Mouse (Mus musculus) thymus, adult 2 months (tissue): ENCODE data around the gene Ankmy1. TPM values are rescaled to one million over a fixed set of nuclear protein-coding genes. Genes with fewer than 3 reads are reported as not detected.

ENCODE experiments used
- DNase-seq: peaks from one replicate; pipeline ENCODE4 v3.0.0; 2021
- H3K27ac ChIP-seq: fragments of 200-500 bp; 2 replicates; pipeline ENCODE4 v1.5.1; 2012; ENCODE audit warnings: low read length, control low read depth; ENCODE audit not compliant: control insufficient read depth, insufficient read depth
- H3K27me3 ChIP-seq: fragments of 200-500 bp; 2 replicates; pipeline ENCODE4 v1.6.1; 2012; ENCODE audit warnings: mild to moderate bottlenecking, low read length, moderate library complexity, mixed read lengths; ENCODE audit not compliant: control insufficient read depth, insufficient read depth
- H3K36me3 ChIP-seq: fragments of 200-500 bp; 2 replicates; pipeline ENCODE4 v1.6.1; 2012; ENCODE audit warnings: mild to moderate bottlenecking, low read length, moderate library complexity; ENCODE audit not compliant: control insufficient read depth, insufficient read depth
- H3K4me1 ChIP-seq: fragments of 200-500 bp; replicated peaks from 2 replicates; pipeline ENCODE4 v1.6.1; 2012; ENCODE audit warnings: low read length; ENCODE audit not compliant: control insufficient read depth, insufficient read depth
- H3K4me3 ChIP-seq: fragments of 200-500 bp; 2 replicates; pipeline ENCODE4 v1.5.1; 2012; ENCODE audit warnings: mild to moderate bottlenecking, low read length, control low read depth, moderate library complexity; ENCODE audit not compliant: control insufficient read depth, insufficient read depth
- CTCF ChIP-seq: fragments of 200-500 bp; IDR thresholded peaks from 2 replicates; pipeline ENCODE4 v1.5.1; 2012; ENCODE audit warnings: mild to moderate bottlenecking, control low read depth, low read length, moderate library complexity, borderline replicate concordance; ENCODE audit not compliant: control insufficient read depth, poor library complexity, insufficient read depth; ENCODE audit errors: extremely low read depth
- POLR2A ChIP-seq: fragments of 200-500 bp; IDR thresholded peaks from 2 replicates; pipeline ENCODE4 v1.6.1; 2012; ENCODE audit warnings: mild to moderate bottlenecking, low read length, control low read depth, moderate library complexity; ENCODE audit not compliant: control insufficient read depth, poor library complexity, insufficient read depth; ENCODE audit errors: extremely low read depth
- WGBS: fragments of 180-500 bp; shearing (Covaris S2); methylation state at CpG from one replicate; pipeline ENCODE4 v1.1.7; 2018; 5-methylcytosine and 5-hydroxymethylcytosine counted together
- polyA plus RNA-seq: library from polyadenylated mRNA; depleted of rRNA; stranded (reverse); fragments of >200 nt; gene quantifications from 2 replicates; pipeline ENCODE4 v1.2.3, GENCODE M21; 2012

The Ankmy1 gene
- polyA plus RNA-seq, 1 experiment: 5.5 TPM

GRCm38 (mm10) chr1:92832011-92833010, 70.4 kb downstream of the Ankmy1 start:
- no peaks in the 10 kb centered on the region for H3K36me3 ChIP-seq
- TF ChIP-seq CTCF (no peak), POLR2A (no peak)
- peaks cover 20% of the 10 kb centered on the region for H3K4me1 ChIP-seq
- peak; percentile 42 for DNase-seq
- no peak overlapping the region; the same call in 1 of the 2 replicates for H3K27ac ChIP-seq
- H3K27me3 ChIP-seq: peaks cover 8% of the 10 kb centered on the region; the same call in 1 of the 2 replicates
- peak overlapping the region; percentile 68 for H3K4me3 ChIP-seq
- WGBS: 4% methylated on average over 62 of the region's 62 CpGs

- Histone ChIP-seq H3K27ac (no peak within 1 kb of the TSS), H3K36me3 (no peaks in the 10 kb centered on the region), H3K4me1 (peaks cover 20% of the 10 kb centered on the region), H3K27me3 (peaks cover 8% of the 10 kb centered on the region; the same call in 1 of the 2 replicates), H3K4me3 (peak within 1 kb of the TSS; percentile 79)
- WGBS: under 1% methylated on average over 74 of the region's 99 CpGs
- DNase-seq: peak; percentile 82
- TF ChIP-seq CTCF: no peak
- TF ChIP-seq POLR2A: no peak; the same call in 1 of the 2 replicates
Observed at GRCm38 (mm10) chr1:92831188-92832001, 71.3 kb downstream of the Ankmy1 start, which contains the start of gene Gpc1. Gpc1 (plus strand) TSS chr1:92831645.

- Histone ChIP-seq H3K27me3 (peaks cover 8% of the 10 kb centered on the region; the same call in 1 of the 2 replicates), H3K36me3 (no peaks in the 10 kb centered on the region), H3K27ac (no peak overlapping the region), H3K4me3 (peak overlapping the region; percentile 16; the same call in 1 of the 2 replicates), H3K4me1 (peaks cover 20% of the 10 kb centered on the region)
- TF ChIP-seq CTCF (no peak), POLR2A (no peak)
- 17% methylated on average over 13 of the region's 13 CpGs for WGBS
- DNase-seq: no peak
Observed at GRCm38 (mm10) chr1:92830626-92831187, 72.0 kb downstream of the Ankmy1 start.

GRCm38 (mm10) chr1:92815756-92816294, 86.9 kb downstream of the Ankmy1 start:
- Histone ChIP-seq H3K27me3 (no peaks in the 10 kb centered on the region), H3K4me3 (no peak overlapping the region), H3K27ac (no peak overlapping the region), H3K36me3 (no peaks in the 10 kb centered on the region), H3K4me1 (no peaks in the 10 kb centered on the region)
- DNase-seq: no peak
- TF ChIP-seq CTCF (no peak), POLR2A (no peak)
- WGBS: 62% methylated on average over 5 of the region's 5 CpGs

- Histone ChIP-seq H3K36me3 (no peaks in the 10 kb centered on the region), H3K4me1 (no peaks in the 10 kb centered on the region), H3K27me3 (no peaks in the 10 kb centered on the region), H3K4me3 (no peak overlapping the region), H3K27ac (no peak overlapping the region)
- no peak for TF ChIP-seq CTCF
- TF ChIP-seq POLR2A: no peak
- WGBS: 89% methylated on average over 9 of the region's 9 CpGs
- no peak for DNase-seq
Observed at GRCm38 (mm10) chr1:92815100-92815499, 87.6 kb downstream of the Ankmy1 start.
